Mouse (Mus musculus): ENCODE data around the gene C1qtnf9. TPM values are rescaled to one million over a fixed set of nuclear protein-coding genes. Genes with fewer than 3 reads are reported as not detected.

C1qtnf9 gene
- polyA plus RNA-seq, 1 experiment from 2014 or later = 0.22 TPM

- H3K27me3 ChIP-seq = no peaks in the 10 kb centered on the region
- no peaks in the 10 kb centered on the region for H3K9me3 ChIP-seq (replicated peaks)
- ATAC-seq = no peak
- no peak overlapping the region for H3K9ac ChIP-seq
- no peak overlapping the region for H3K4me3 ChIP-seq
- H3K36me3 ChIP-seq (ENCODE audit: poor library complexity, severe bottlenecking) = peaks cover 4% of the 10 kb centered on the region; the same call in 1 of the 2 replicates
- H3K27ac ChIP-seq = peak overlapping the region; percentile 71
- H3K4me2 ChIP-seq = no peak overlapping the region
- 66% methylated on average over 10 of the region's 10 CpGs for WGBS
- peaks cover 88% of the 10 kb centered on the region for H3K4me1 ChIP-seq
These were observed 29.4 kb upstream of the C1qtnf9 start for GRCm38 (mm10) chr14:60738434-60738938.

DNA sequence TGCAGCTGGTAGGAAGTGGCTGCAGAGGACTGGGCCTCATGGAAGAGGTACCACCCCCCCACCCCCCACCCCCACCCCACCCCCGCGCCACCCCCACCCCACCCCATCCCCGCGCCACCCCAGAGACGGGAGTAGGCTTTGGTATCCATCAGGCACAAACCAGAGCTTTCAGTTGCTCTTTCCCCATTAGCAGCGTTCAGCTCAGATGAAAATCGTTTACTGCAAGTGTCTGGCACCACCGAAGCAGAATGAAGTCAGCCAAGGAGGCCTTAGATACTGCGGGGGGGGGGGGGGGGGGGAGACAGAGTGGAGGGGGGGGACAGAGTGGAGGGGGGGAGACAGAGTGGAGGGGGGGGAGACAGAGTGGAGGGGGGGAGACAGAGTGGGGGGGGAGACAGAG is 28.8 kb upstream of the C1qtnf9 start:
- Histone ChIP-seq H3K4me1 (peaks cover 82% of the 10 kb centered on the region), H3K4me2 (no peak overlapping the region), H3K36me3 (ENCODE audit: poor library complexity, severe bottlenecking) (peaks cover 4% of the 10 kb centered on the region; the same call in 1 of the 2 replicates), H3K9me3 (replicated peaks) (no peaks in the 10 kb centered on the region), H3K27me3 (no peaks in the 10 kb centered on the region), H3K9ac (no peak overlapping the region), H3K27ac (peak overlapping the region; percentile 71), H3K4me3 (no peak overlapping the region)
- 11% methylated on average over 6 of the region's 9 CpGs for WGBS
- ATAC-seq = 0 out of 2 replicates have a peak, but pooled peaks have one; percentile 17

DNA sequence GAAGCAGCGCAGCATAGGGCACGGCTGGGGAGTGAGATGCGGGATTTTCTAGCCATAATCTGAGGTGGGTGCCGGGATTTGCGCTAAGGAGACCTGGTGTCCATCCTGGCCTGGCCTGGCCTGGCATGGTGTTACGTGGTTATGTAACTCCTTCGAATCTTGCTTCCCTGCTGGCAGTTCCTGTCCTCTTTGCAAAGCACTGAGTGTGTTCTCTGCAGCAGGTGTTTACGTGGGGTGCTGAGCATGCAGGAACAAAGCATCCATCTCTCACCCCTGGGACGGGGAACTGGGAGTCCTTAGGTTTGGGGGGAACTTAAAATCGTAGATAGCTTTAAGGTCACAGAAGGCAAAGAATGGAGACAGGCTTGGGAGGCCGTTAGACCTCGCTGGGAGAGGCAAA is 28.3 kb upstream of the C1qtnf9 start:
- H3K27ac ChIP-seq = peak overlapping the region; percentile 68
- 66% methylated on average over 12 of the region's 12 CpGs for WGBS

DNA sequence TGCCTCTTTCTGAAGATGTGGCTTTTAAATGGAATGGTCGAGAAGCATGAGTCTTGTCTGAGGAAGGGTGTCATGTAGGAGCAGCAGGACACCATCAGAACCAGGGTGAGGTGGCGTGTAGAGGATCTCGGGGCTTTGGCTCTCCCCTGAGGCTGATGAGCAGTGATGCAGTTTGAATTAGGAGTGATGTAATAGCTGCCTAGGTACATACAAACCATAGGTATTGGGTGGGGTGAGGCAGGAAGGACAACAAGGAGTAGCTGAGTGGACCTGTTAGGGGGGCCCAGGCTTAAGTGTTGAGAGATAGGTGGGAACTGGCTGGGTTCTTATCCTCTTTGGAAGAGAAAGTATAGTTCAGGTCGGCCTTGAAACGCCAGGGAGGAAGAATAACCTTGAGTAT is 27.4 kb upstream of the C1qtnf9 start:
- Histone ChIP-seq H3K9me3 (replicated peaks) (no peaks in the 10 kb centered on the region), H3K27me3 (no peaks in the 10 kb centered on the region), H3K36me3 (ENCODE audit: poor library complexity, severe bottlenecking) (peaks cover 10% of the 10 kb centered on the region), H3K9ac (no peak overlapping the region), H3K4me1 (peaks cover 71% of the 10 kb centered on the region), H3K27ac (peak overlapping the region; percentile 68), H3K4me3 (no peak overlapping the region), H3K4me2 (no peak overlapping the region)
- no peak for ATAC-seq
- WGBS = 82% methylated on average over 5 of the region's 5 CpGs

More for the DNA sequence above, 28.3 kb upstream of the C1qtnf9 start:
- no peak for ATAC-seq
- Histone ChIP-seq H3K27me3 (no peaks in the 10 kb centered on the region), H3K9ac (no peak overlapping the region; the same call in 1 of the 2 replicates), H3K36me3 (ENCODE audit: poor library complexity, severe bottlenecking) (peaks cover 4% of the 10 kb centered on the region; the same call in 1 of the 2 replicates), H3K4me1 (peaks cover 80% of the 10 kb centered on the region), H3K9me3 (replicated peaks) (no peaks in the 10 kb centered on the region), H3K4me2 (no peak overlapping the region), H3K4me3 (no peak overlapping the region)

GRCm38 (mm10) chr14:60741033-60741432 is 26.9 kb upstream of the C1qtnf9 start:
- Histone ChIP-seq H3K9ac (no peak overlapping the region), H3K27me3 (no peaks in the 10 kb centered on the region), H3K4me1 (peaks cover 65% of the 10 kb centered on the region), H3K4me2 (no peak overlapping the region), H3K27ac (peak overlapping the region; percentile 68), H3K36me3 (ENCODE audit: poor library complexity, severe bottlenecking) (peaks cover 15% of the 10 kb centered on the region), H3K9me3 (replicated peaks) (no peaks in the 10 kb centered on the region), H3K4me3 (no peak overlapping the region)
- WGBS = 67% methylated on average over 8 of the region's 8 CpGs
- ATAC-seq = no peak

DNA sequence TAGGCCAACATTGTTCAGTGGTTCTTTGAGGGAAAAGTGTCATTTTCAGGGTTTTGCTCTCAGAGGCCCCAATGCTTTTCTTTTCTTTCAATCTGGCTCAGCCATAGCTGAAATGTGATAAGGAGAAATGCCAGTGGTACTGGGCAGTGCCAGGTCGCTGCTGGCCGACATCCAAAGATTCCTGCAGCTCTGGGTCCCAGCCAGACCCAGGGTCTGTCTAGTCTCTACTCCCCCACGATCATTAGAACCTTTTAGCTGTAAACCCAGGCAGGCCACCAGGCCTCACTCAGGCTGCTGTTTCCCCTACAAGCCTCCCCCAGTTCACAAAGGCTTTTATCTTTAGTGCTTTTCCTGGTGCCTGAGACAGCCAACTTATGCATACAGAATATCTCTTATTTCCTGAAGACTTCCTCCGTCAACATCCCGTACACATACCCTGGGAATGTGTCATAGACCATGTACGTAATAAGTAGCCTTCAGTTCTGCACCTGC is 26.4 kb upstream of the C1qtnf9 start:
- ATAC-seq = peak; percentile 49
- peaks cover 60% of the 10 kb centered on the region for H3K4me1 ChIP-seq
- H3K4me2 ChIP-seq = no peak overlapping the region
- WGBS = 70% methylated on average over 6 of the region's 6 CpGs
- no peaks in the 10 kb centered on the region for H3K27me3 ChIP-seq
- peak overlapping the region; percentile 68 for H3K27ac ChIP-seq
- H3K36me3 ChIP-seq (ENCODE audit: poor library complexity, severe bottlenecking) = peaks cover 20% of the 10 kb centered on the region
- H3K4me3 ChIP-seq = no peak overlapping the region
- no peaks in the 10 kb centered on the region for H3K9me3 ChIP-seq (replicated peaks)
- no peak overlapping the region for H3K9ac ChIP-seq

DNA sequence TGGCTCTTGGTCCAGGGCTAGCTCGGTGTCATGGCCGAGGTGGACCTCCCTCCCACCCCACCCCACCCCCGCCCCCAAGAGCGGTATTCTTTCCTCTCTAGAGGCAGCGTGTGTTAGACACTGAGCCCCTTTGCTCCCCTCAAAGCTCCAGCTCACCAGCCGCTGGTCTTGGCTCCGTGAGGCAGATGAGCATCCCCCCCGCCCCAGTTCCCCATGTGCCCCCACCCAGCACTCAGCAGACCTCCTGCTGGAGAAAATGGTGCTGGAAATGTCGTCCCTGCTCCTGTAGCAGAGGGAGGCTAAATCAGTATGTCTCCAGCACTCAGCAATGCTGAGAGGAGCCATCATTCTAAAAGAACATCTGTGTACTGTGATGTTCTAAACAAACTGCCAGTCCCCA is 24.3 kb upstream of the C1qtnf9 start:
- peaks cover 39% of the 10 kb centered on the region for H3K4me1 ChIP-seq
- WGBS = 73% methylated on average over 9 of the region's 9 CpGs
- no peak overlapping the region for H3K9ac ChIP-seq
- H3K36me3 ChIP-seq (ENCODE audit: poor library complexity, severe bottlenecking) = peaks cover 41% of the 10 kb centered on the region
- H3K27me3 ChIP-seq = no peaks in the 10 kb centered on the region
- H3K9me3 ChIP-seq (replicated peaks) = no peaks in the 10 kb centered on the region
- no peak overlapping the region for H3K4me3 ChIP-seq
- ATAC-seq = no peak
- H3K4me2 ChIP-seq = no peak overlapping the region
- no peak overlapping the region for H3K27ac ChIP-seq

GRCm38 (mm10) chr14:60745201-60745600 is 22.7 kb upstream of the C1qtnf9 start:
- H3K27ac ChIP-seq = no peak overlapping the region
- 89% methylated on average over 6 of the region's 6 CpGs for WGBS
- H3K9me3 ChIP-seq (replicated peaks) = no peaks in the 10 kb centered on the region
- H3K4me1 ChIP-seq = peaks cover 29% of the 10 kb centered on the region
- H3K9ac ChIP-seq = no peak overlapping the region
- no peak overlapping the region for H3K4me3 ChIP-seq
- ATAC-seq = no peak
- H3K27me3 ChIP-seq = no peaks in the 10 kb centered on the region
- H3K36me3 ChIP-seq (ENCODE audit: poor library complexity, severe bottlenecking) = peaks cover 56% of the 10 kb centered on the region
- no peak overlapping the region for H3K4me2 ChIP-seq

DNA sequence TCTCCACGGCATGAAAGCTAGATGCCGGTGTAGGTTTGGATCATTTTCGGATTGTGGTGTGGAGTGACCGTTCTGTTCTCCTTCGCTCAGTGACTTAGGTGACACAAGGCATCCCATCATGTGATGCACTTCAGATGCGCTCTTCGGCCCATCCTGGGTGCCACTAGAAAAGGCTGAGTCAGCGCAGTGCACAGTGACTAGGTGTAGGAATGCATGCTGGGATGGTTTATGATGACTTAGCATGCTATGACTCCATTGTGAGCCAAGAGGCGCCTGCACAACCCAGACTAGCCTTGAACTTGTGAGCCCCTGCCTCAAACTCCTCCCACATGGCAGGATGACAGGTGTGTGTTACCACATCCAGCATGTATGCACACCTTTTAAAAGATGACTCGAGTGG is 21.8 kb upstream of the C1qtnf9 start:
- Histone ChIP-seq H3K27me3 (no peaks in the 10 kb centered on the region), H3K4me2 (no peak overlapping the region), H3K4me3 (no peak overlapping the region), H3K36me3 (ENCODE audit: poor library complexity, severe bottlenecking) (peaks cover 66% of the 10 kb centered on the region), H3K9ac (no peak overlapping the region), H3K27ac (no peak overlapping the region), H3K9me3 (replicated peaks) (no peaks in the 10 kb centered on the region), H3K4me1 (peaks cover 25% of the 10 kb centered on the region)
- 96% methylated on average over 10 of the region's 10 CpGs for WGBS
- ATAC-seq = no peak

- Histone ChIP-seq H3K4me3 (no peak overlapping the region), H3K27me3 (no peaks in the 10 kb centered on the region), H3K4me2 (no peak overlapping the region), H3K36me3 (ENCODE audit: poor library complexity, severe bottlenecking) (peaks cover 73% of the 10 kb centered on the region), H3K9me3 (replicated peaks) (no peaks in the 10 kb centered on the region), H3K27ac (no peak overlapping the region), H3K9ac (no peak overlapping the region), H3K4me1 (peaks cover 17% of the 10 kb centered on the region)
- ATAC-seq = no peak
- 94% methylated on average over 21 of the region's 21 CpGs for WGBS
These were observed 20.6 kb upstream of the C1qtnf9 start for GRCm38 (mm10) chr14:60747154-60747870.

- H3K36me3 ChIP-seq (ENCODE audit: poor library complexity, severe bottlenecking) = peaks cover 78% of the 10 kb centered on the region
- no peak overlapping the region for H3K4me2 ChIP-seq
- WGBS = 89% methylated on average over 12 of the region's 12 CpGs
- no peak overlapping the region for H3K9ac ChIP-seq
- no peak overlapping the region for H3K4me3 ChIP-seq
- H3K4me1 ChIP-seq = peaks cover 22% of the 10 kb centered on the region
- no peak overlapping the region for H3K27ac ChIP-seq
- H3K27me3 ChIP-seq = no peaks in the 10 kb centered on the region
- no peak for ATAC-seq
- no peaks in the 10 kb centered on the region for H3K9me3 ChIP-seq (replicated peaks)
These were observed 18.1 kb upstream of the C1qtnf9 start for GRCm38 (mm10) chr14:60749880-60750279.

DNA sequence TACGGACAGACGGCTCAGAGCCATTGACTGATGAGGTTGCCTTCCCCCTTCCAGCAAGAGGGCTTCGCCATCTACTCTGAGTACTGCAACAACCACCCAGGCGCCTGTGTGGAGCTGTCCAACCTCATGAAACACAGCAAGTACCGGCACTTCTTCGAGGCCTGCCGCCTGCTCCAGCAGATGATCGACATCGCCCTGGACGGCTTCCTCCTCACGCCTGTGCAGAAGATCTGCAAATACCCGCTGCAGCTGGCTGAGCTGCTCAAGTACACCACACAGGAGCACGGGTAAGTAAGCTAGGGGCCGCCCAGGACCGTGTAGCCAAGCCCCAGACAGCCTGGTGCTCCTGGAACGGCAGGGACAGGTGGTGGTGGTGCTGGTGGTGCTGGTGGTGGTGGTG is 16.4 kb upstream of the C1qtnf9 start:
- Histone ChIP-seq H3K27ac (peak overlapping the region; percentile 49), H3K9me3 (replicated peaks) (no peaks in the 10 kb centered on the region), H3K4me3 (no peak overlapping the region), H3K36me3 (ENCODE audit: poor library complexity, severe bottlenecking) (peaks cover 79% of the 10 kb centered on the region), H3K4me2 (no peak overlapping the region), H3K27me3 (no peaks in the 10 kb centered on the region), H3K4me1 (peaks cover 22% of the 10 kb centered on the region), H3K9ac (no peak overlapping the region)
- WGBS = 93% methylated on average over 16 of the region's 16 CpGs
- ATAC-seq = no peak
